Comparison of ENCODE assay signal across 18 mouse cellular contexts in genomic region chr5:62777804-62778203, GRCm38 (mm10). TPM values are rescaled to one million over a fixed set of nuclear protein-coding genes. Genes with fewer than 3 reads are reported as not detected.
"Had no signal": no experiment of that assay in that cellular context is flagged by ENCODE, and none has a peak within 500 bp of the region (broad histone marks: within the 10 kb centered on the region; RNA-seq: fewer than 3 reads in every experiment).

No protein-coding gene starts in this region.

- H3K4me2 ChIP-seq: liver, embryonic 11.5 days; liver, embryonic 15.5 days; midbrain, embryonic 13.5 days had no signal

- H3K27me3 ChIP-seq: liver, embryonic 15.5 days; midbrain, embryonic 13.5 days had no signal

- ATAC-seq: lung, postnatal 0 days; midbrain, embryonic 13.5 days had no signal

- H3K36me3 ChIP-seq: limb, embryonic 10.5 days; liver, embryonic 15.5 days; midbrain, embryonic 13.5 days had no signal

- H3K27ac ChIP-seq: kidney, postnatal 0 days; limb, embryonic 10.5 days; liver, embryonic 15.5 days; midbrain, embryonic 13.5 days had no signal

- H3K4me3 ChIP-seq: limb, embryonic 10.5 days; liver, embryonic 15.5 days; midbrain, embryonic 13.5 days had no signal

- H3K9me3 ChIP-seq: limb, embryonic 10.5 days; liver, embryonic 15.5 days; midbrain, embryonic 13.5 days had no signal

- H3K9ac ChIP-seq: liver, embryonic 15.5 days; midbrain, embryonic 13.5 days had no signal

- DNase-seq: kidney, adult 11 months; kidney, adult 9 months; kidney, postnatal 36 days; lung, adult 2 months; lung, postnatal 36 days; spleen, adult 18-20 months had no signal

- H3K4me1 ChIP-seq: limb, embryonic 10.5 days; liver, embryonic 15.5 days; midbrain, embryonic 13.5 days had no signal

RNA-seq across cellular contexts. Expression of gene Dthd1, which starts 35.8 kb away (rescaled TPM):
- total RNA-seq: layer of hippocampus, postnatal 36 days had no signal
- polyA plus RNA-seq: intestine, embryonic 14.5 days; kidney, postnatal 0 days; limb, embryonic 10.5 days; limb, embryonic 14.5 days; liver, embryonic 11.5 days; liver, embryonic 15.5 days; lung, adult 2 months; lung, postnatal 0 days; midbrain, embryonic 13.5 days; midbrain, postnatal 0 days; neural tube, embryonic 14.5 days; stomach, embryonic 14.5 days had no signal
